Comparison of ENCODE assay signal across 8 mouse cellular contexts in the genomic region with DNA sequence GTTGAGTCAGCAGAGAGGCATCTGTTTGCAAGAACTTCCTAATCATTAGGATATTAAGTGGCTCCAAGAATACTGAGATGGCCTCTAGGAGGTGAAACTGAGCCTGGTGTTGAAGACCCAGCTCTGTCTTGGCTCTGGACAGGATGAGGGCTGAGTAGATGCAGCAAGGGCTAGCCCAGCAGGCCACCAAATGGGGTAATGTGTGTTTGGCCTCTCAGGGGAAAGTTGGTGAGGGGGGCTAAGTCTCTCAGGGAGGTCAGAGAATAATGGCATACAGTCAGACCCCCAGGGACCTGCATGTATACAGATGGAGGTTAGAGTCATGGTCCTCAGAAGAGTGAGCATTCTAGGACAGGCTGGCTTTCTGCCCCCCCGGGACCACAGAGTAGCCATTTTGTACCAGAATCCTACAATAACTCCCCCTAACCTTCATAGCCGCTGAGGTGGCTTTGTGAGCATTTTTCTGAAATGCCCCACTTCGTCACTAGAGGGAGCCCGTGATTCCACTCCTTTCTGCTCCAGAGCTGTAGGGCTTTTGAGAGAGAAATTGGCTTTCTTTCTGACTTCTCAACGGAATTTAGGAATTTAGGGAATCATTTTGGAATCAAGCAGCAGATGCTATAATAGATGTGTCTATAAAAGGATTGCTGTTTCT. TPM values are rescaled to one million over a fixed set of nuclear protein-coding genes. Genes with fewer than 3 reads are reported as not detected.
DNase-seq lines count a peak whose midpoint lies in the region; ATAC-seq and TF ChIP-seq lines count a peak whose summit lies in the region.

No protein-coding gene starts in this region.

- H3K27ac ChIP-seq in neural tube, embryonic 15.5 days (replicated peaks): no peak overlapping the region
- no peak overlapping the region for H3K27ac ChIP-seq in liver, adult 2 months (replicated peaks; ENCODE audit: insufficient read depth, low read depth, low read length)

- H3K4me2 ChIP-seq in neural tube, embryonic 15.5 days: no peak overlapping the region

- WGBS in neural tube, embryonic 15.5 days: 12% methylated on average over 5 of the region's 5 CpGs
- 3% methylated on average over 5 of the region's 5 CpGs for WGBS in liver, adult 2 months

- H3K27me3 ChIP-seq in neural tube, embryonic 15.5 days (replicated peaks): no peaks in the 10 kb centered on the region
- H3K27me3 ChIP-seq in liver, adult 2 months (ENCODE audit: control insufficient read depth, insufficient read depth, low read length): no peaks in the 10 kb centered on the region; the same call in 1 of the 2 replicates

- peak; percentile 64 for TF ChIP-seq CTCF in liver, adult 2 months (IDR thresholded peaks at IDR 0.05; ENCODE audit: low read depth, low read length)

- DNase-seq in neural tube, embryonic 10.5 days (ENCODE audit: extremely low spot score, low spot score): peak; percentile 30
- DNase-seq in WW6 (ENCODE audit: low read depth, low spot score): peak; percentile 31
- DNase-seq in embryo, embryonic 10 days (ENCODE audit: low spot score): peak; percentile 47
- DNase-seq in heart, postnatal 4 days: peak; percentile 73
- peak; percentile 3 for DNase-seq in liver, adult 2 months (ENCODE audit: extremely low read depth, low read depth, low spot score)
- peak; percentile 80 for DNase-seq in retina, embryonic 14.5 days (ENCODE audit: low spot score)
- DNase-seq in urinary bladder, postnatal 36 days (ENCODE audit: low spot score in 2 of 2): peak; percentile 17 to 27

- no peak for ATAC-seq in neural tube, embryonic 15.5 days (ENCODE audit: low FRiP score)

- no peaks in the 10 kb centered on the region for H3K79me2 ChIP-seq in liver, adult 2 months (ENCODE audit: control insufficient read depth, insufficient read depth, low read length)

- H3K36me3 ChIP-seq in neural tube, embryonic 15.5 days: no peaks in the 10 kb centered on the region
- no peaks in the 10 kb centered on the region for H3K36me3 ChIP-seq in liver, adult 2 months (ENCODE audit: control insufficient read depth, insufficient read depth, low read length)

- H3K9me3 ChIP-seq in neural tube, embryonic 15.5 days (replicated peaks): no peaks in the 10 kb centered on the region

- H3K4me3 ChIP-seq in neural tube, embryonic 15.5 days (replicated peaks): no peak overlapping the region
- no peak overlapping the region for H3K4me3 ChIP-seq in liver, adult 2 months (ENCODE audit: insufficient read depth, low read depth, low read length)

- peaks cover 7% of the 10 kb centered on the region; the same call in 1 of the 2 replicates for H3K4me1 ChIP-seq in neural tube, embryonic 15.5 days
- no peaks in the 10 kb centered on the region for H3K4me1 ChIP-seq in liver, adult 2 months (ENCODE audit: control insufficient read depth, insufficient read depth, low read length)

- TF ChIP-seq POLR2A in liver, adult 2 months (IDR thresholded peaks at IDR 0.05; ENCODE audit: extremely low read depth, insufficient read depth, low read length): no peak

- H3K9ac ChIP-seq in neural tube, embryonic 15.5 days (replicated peaks): no peak overlapping the region
- no peak overlapping the region for H3K9ac ChIP-seq in liver, adult 2 months (ENCODE audit: low read depth, low read length)

RNA-seq across cellular contexts. Expression of a gene that starts 9.1 kb away (rescaled TPM):
- 129 and 147 TPM in 2 replicates for polyA plus RNA-seq in neural tube, embryonic 15.5 days (2015; fragmentation: Nextera tagmentation; extraction: Ambion mirVana)
- total RNA-seq in heart, postnatal 4 days (2021): not detected
- not detected in 2 replicates for total RNA-seq in liver, adult 2 months (2014; rRNA removed)
- polyA plus RNA-seq in liver, adult 2 months (2012; rRNA removed): not detected in 2 replicates

RNA-seq across cellular contexts. Expression of a gene that starts 39.3 kb away (rescaled TPM):
- polyA plus RNA-seq in neural tube, embryonic 15.5 days (2015; fragmentation: Nextera tagmentation; extraction: Ambion mirVana): 0.36 and 0.45 TPM in 2 replicates
- 1 to 10 TPM in 1 of 2 experiments, under 1 TPM in 1; 0.86 to 1.0 TPM for total RNA-seq in heart, postnatal 4 days (2021)
- total RNA-seq in liver, adult 2 months (2014; rRNA removed): not detected in 2 replicates
- 0.01 TPM in 1 of 2 replicates, not detected in the other for polyA plus RNA-seq in liver, adult 2 months (2012; rRNA removed)

RNA-seq across cellular contexts. Expression of a gene that starts 44.7 kb away (rescaled TPM):
- polyA plus RNA-seq in neural tube, embryonic 15.5 days (2015; fragmentation: Nextera tagmentation; extraction: Ambion mirVana): 2.0 and 7.3 TPM in 2 replicates
- 1 to 10 TPM in 1 of 2 experiments, under 1 TPM in 1; 0.88 to 1.6 TPM for total RNA-seq in heart, postnatal 4 days (2021)
- 2.9 and 7.3 TPM in 2 replicates for total RNA-seq in liver, adult 2 months (2014; rRNA removed)
- 1.1 and 2.3 TPM in 2 replicates for polyA plus RNA-seq in liver, adult 2 months (2012; rRNA removed)

Comparison
In these comparisons a context has a peak if more than half of its experiments do, and no peak if none do; other contexts are left out.
1. DNase-seq: peak in every context shown above with its lines; median percentile 80 in retina, embryonic 14.5 days; 73 in heart, postnatal 4 days; 47 in embryo, embryonic 10 days; 31 in WW6; 30 in neural tube, embryonic 10.5 days; 22 in urinary bladder, postnatal 36 days; 3 in liver, adult 2 months.